Mouse (Mus musculus): ENCODE data around the gene Ccdc158. TPM values are rescaled to one million over a fixed set of nuclear protein-coding genes. Genes with fewer than 3 reads are reported as not detected.

The Ccdc158 gene
- 0.94 and 0.95 TPM in 2 replicates for total RNA-seq (2012; rRNA removed)

- peak; percentile 92 for DNase-seq (ENCODE audit: low read depth, low spot score)
- Histone ChIP-seq H3K4me1 (ENCODE audit: control insufficient read depth in 2 of 2, insufficient read depth in 2 of 2, low read length in 2 of 2, poor library complexity in 1 of 2) (peaks cover 0 to 3% of the 10 kb centered on the region in 2 experiments; a peak in 1 of 4 replicates), H3K27ac (ENCODE audit: insufficient read depth, low read depth, low read length, poor library complexity, severe bottlenecking) (no peak within 1 kb of the TSS), H3K9me3 (ENCODE audit: control insufficient read depth, insufficient read depth, low read depth, low read length) (no peaks in the 10 kb centered on the region), H3K4me3 (ENCODE audit: insufficient read depth in 1 of 2, low read depth in 1 of 2, low read length in 2 of 2, poor library complexity in 1 of 2, severe bottlenecking in 1 of 2) (peak within 1 kb of the TSS; percentile 47 to 59), H3K9ac (ENCODE audit: insufficient read depth, low read depth, low read length, poor library complexity, severe bottlenecking) (no peak within 1 kb of the TSS), H3K36me3 (ENCODE audit: control insufficient read depth, insufficient read depth, low read length, poor library complexity, severe bottlenecking) (no peaks in the 10 kb centered on the region)
- in situ Hi-C loops (cut with MboI; ENCODE audit: low sequenced_read_pairs in 2 of 2, unreplicated experiment in 2 of 2), result no loop called here
- TF ChIP-seq MAFK (IDR thresholded peaks at IDR 0.05; ENCODE audit: insufficient read depth, low read depth, low read length), result no peak
- TF ChIP-seq ZC3H11A (IDR thresholded peaks at IDR 0.05; ENCODE audit: borderline replicate concordance, low read depth, low read length), result no peak
- TF ChIP-seq HCFC1 (IDR thresholded peaks at IDR 0.05; ENCODE audit: borderline replicate concordance, insufficient read depth, low read length), result peak; percentile 27; the same call in 1 of the 2 replicates
- TF ChIP-seq ZNF384 (IDR thresholded peaks at IDR 0.05; ENCODE audit: low read depth, low read length), result no peak
- TF ChIP-seq CHD2 (IDR thresholded peaks at IDR 0.05; ENCODE audit: low read depth, low read length), result no peak
These were observed at the start of gene Ccdc158 for GRCm38 (mm10) chr5:92674859-92675573. TSS of gene Ccdc158 (minus strand) at chr5:92675271.

GRCm38 (mm10) chr5:92721610-92722009 is 46.5 kb upstream of the Ccdc158 start:
- Histone ChIP-seq H3K9me3 (ENCODE audit: control insufficient read depth, insufficient read depth, low read depth, low read length) (no peaks in the 10 kb centered on the region), H3K9ac (ENCODE audit: insufficient read depth, low read depth, low read length, poor library complexity, severe bottlenecking) (no peak overlapping the region), H3K4me1 (ENCODE audit: control insufficient read depth in 2 of 2, insufficient read depth in 2 of 2, low read length in 2 of 2, poor library complexity in 1 of 2) (no peaks in the 10 kb centered on the region), H3K4me3 (ENCODE audit: insufficient read depth in 1 of 2, low read depth in 1 of 2, low read length in 2 of 2, poor library complexity in 1 of 2, severe bottlenecking in 1 of 2) (no peak overlapping the region), H3K36me3 (ENCODE audit: control insufficient read depth, insufficient read depth, low read length, poor library complexity, severe bottlenecking) (no peaks in the 10 kb centered on the region), H3K27ac (ENCODE audit: insufficient read depth, low read depth, low read length, poor library complexity, severe bottlenecking) (no peak overlapping the region)
- in situ Hi-C loops (cut with MboI; ENCODE audit: low sequenced_read_pairs in 2 of 2, unreplicated experiment in 2 of 2), result loop anchor here in 1 of 2 experiments (25.0 kb wide), 1 partner anchor 241 kb away; no protein-coding TSS in a partner anchor
- no peak for TF ChIP-seq HCFC1 (IDR thresholded peaks at IDR 0.05; ENCODE audit: borderline replicate concordance, insufficient read depth, low read length)
- TF ChIP-seq MAFK (IDR thresholded peaks at IDR 0.05; ENCODE audit: insufficient read depth, low read depth, low read length), result no peak
- no peak for TF ChIP-seq CHD2 (IDR thresholded peaks at IDR 0.05; ENCODE audit: low read depth, low read length)
- TF ChIP-seq ZC3H11A (IDR thresholded peaks at IDR 0.05; ENCODE audit: borderline replicate concordance, low read depth, low read length), result no peak
- TF ChIP-seq ZNF384 (IDR thresholded peaks at IDR 0.05; ENCODE audit: low read depth, low read length), result no peak
- DNase-seq (ENCODE audit: low read depth, low spot score), result no peak

- Histone ChIP-seq H3K9ac (ENCODE audit: insufficient read depth, low read depth, low read length, poor library complexity, severe bottlenecking) (no peak overlapping the region), H3K4me1 (ENCODE audit: control insufficient read depth in 2 of 2, insufficient read depth in 2 of 2, low read length in 2 of 2, poor library complexity in 1 of 2) (no peaks in the 10 kb centered on the region), H3K36me3 (ENCODE audit: control insufficient read depth, insufficient read depth, low read length, poor library complexity, severe bottlenecking) (no peaks in the 10 kb centered on the region), H3K27ac (ENCODE audit: insufficient read depth, low read depth, low read length, poor library complexity, severe bottlenecking) (no peak overlapping the region), H3K9me3 (ENCODE audit: control insufficient read depth, insufficient read depth, low read depth, low read length) (no peaks in the 10 kb centered on the region), H3K4me3 (ENCODE audit: insufficient read depth in 1 of 2, low read depth in 1 of 2, low read length in 2 of 2, poor library complexity in 1 of 2, severe bottlenecking in 1 of 2) (no peak overlapping the region)
- in situ Hi-C loops (cut with MboI; ENCODE audit: low sequenced_read_pairs in 2 of 2, unreplicated experiment in 2 of 2), result loop anchor here in 1 of 2 experiments (25.0 kb wide), 1 partner anchor 243 kb away; no protein-coding TSS in a partner anchor
- TF ChIP-seq ZNF384 (IDR thresholded peaks at IDR 0.05; ENCODE audit: low read depth, low read length) (no peak), CHD2 (IDR thresholded peaks at IDR 0.05; ENCODE audit: low read depth, low read length) (no peak), MAFK (IDR thresholded peaks at IDR 0.05; ENCODE audit: insufficient read depth, low read depth, low read length) (no peak), ZC3H11A (IDR thresholded peaks at IDR 0.05; ENCODE audit: borderline replicate concordance, low read depth, low read length) (no peak), HCFC1 (IDR thresholded peaks at IDR 0.05; ENCODE audit: borderline replicate concordance, insufficient read depth, low read length) (no peak)
- DNase-seq (ENCODE audit: low read depth, low spot score), result no peak
These were observed 43.8 kb upstream of the Ccdc158 start for GRCm38 (mm10) chr5:92718856-92719255.

- Histone ChIP-seq H3K9ac (ENCODE audit: insufficient read depth, low read depth, low read length, poor library complexity, severe bottlenecking) (no peak overlapping the region), H3K27ac (ENCODE audit: insufficient read depth, low read depth, low read length, poor library complexity, severe bottlenecking) (no peak overlapping the region), H3K4me3 (ENCODE audit: insufficient read depth in 1 of 2, low read depth in 1 of 2, low read length in 2 of 2, poor library complexity in 1 of 2, severe bottlenecking in 1 of 2) (no peak overlapping the region), H3K36me3 (ENCODE audit: control insufficient read depth, insufficient read depth, low read length, poor library complexity, severe bottlenecking) (no peaks in the 10 kb centered on the region), H3K4me1 (ENCODE audit: control insufficient read depth in 2 of 2, insufficient read depth in 2 of 2, low read length in 2 of 2, poor library complexity in 1 of 2) (no peaks in the 10 kb centered on the region), H3K9me3 (ENCODE audit: control insufficient read depth, insufficient read depth, low read depth, low read length) (no peaks in the 10 kb centered on the region)
- TF ChIP-seq HCFC1 (IDR thresholded peaks at IDR 0.05; ENCODE audit: borderline replicate concordance, insufficient read depth, low read length) (no peak), MAFK (IDR thresholded peaks at IDR 0.05; ENCODE audit: insufficient read depth, low read depth, low read length) (no peak), ZC3H11A (IDR thresholded peaks at IDR 0.05; ENCODE audit: borderline replicate concordance, low read depth, low read length) (no peak), CHD2 (IDR thresholded peaks at IDR 0.05; ENCODE audit: low read depth, low read length) (no peak), ZNF384 (IDR thresholded peaks at IDR 0.05; ENCODE audit: low read depth, low read length) (no peak)
- in situ Hi-C loops (cut with MboI; ENCODE audit: low sequenced_read_pairs in 2 of 2, unreplicated experiment in 2 of 2), result loop anchor here in 1 of 2 experiments (25.0 kb wide), 1 partner anchor 244 kb away; no protein-coding TSS in a partner anchor
- no peak for DNase-seq (ENCODE audit: low read depth, low spot score)
These were observed 42.7 kb upstream of the Ccdc158 start for GRCm38 (mm10) chr5:92717666-92718360.

Data from ES-E14 (cell line).